Mouse (Mus musculus): ENCODE results near the gene Usp20. TPM values are rescaled to one million over a fixed set of nuclear protein-coding genes. Genes with fewer than 3 reads are reported as not detected.

The Usp20 gene
- polyA plus RNA-seq, 1 experiment from 2014 or later = 43.0 TPM

- H3K36me3 ChIP-seq = peaks cover 49% of the 10 kb centered on the region
- no peaks in the 10 kb centered on the region for H3K27me3 ChIP-seq (replicated peaks)
- 95% methylated on average over 11 of the region's 11 CpGs for WGBS
These were observed 71.8 kb downstream of the Usp20 start for GRCm38 (mm10) chr2:31053851-31054340.

GRCm38 (mm10) chr2:31056070-31056469 lies 74.0 kb downstream of the Usp20 start:
- Histone ChIP-seq H3K27ac (no peak overlapping the region), H3K4me3 (no peak overlapping the region), H3K9ac (no peak overlapping the region), H3K4me2 (replicated peaks) (no peak overlapping the region), H3K9me3 (no peaks in the 10 kb centered on the region), H3K27me3 (replicated peaks) (no peaks in the 10 kb centered on the region), H3K36me3 (peaks cover 49% of the 10 kb centered on the region), H3K4me1 (no peaks in the 10 kb centered on the region)
- WGBS = 99% methylated on average over 3 of the region's 3 CpGs
- ATAC-seq (ENCODE audit: low FRiP score, low read depth) = no peak

More at GRCm38 (mm10) chr2:31053851-31054340, 71.8 kb downstream of the Usp20 start:
- no peak overlapping the region for H3K4me3 ChIP-seq
- no peaks in the 10 kb centered on the region for H3K4me1 ChIP-seq
- no peak overlapping the region for H3K4me2 ChIP-seq (replicated peaks)
- no peaks in the 10 kb centered on the region for H3K9me3 ChIP-seq
- no peak for ATAC-seq (ENCODE audit: low FRiP score, low read depth)
- no peak overlapping the region for H3K9ac ChIP-seq
- H3K27ac ChIP-seq = no peak overlapping the region

DNA sequence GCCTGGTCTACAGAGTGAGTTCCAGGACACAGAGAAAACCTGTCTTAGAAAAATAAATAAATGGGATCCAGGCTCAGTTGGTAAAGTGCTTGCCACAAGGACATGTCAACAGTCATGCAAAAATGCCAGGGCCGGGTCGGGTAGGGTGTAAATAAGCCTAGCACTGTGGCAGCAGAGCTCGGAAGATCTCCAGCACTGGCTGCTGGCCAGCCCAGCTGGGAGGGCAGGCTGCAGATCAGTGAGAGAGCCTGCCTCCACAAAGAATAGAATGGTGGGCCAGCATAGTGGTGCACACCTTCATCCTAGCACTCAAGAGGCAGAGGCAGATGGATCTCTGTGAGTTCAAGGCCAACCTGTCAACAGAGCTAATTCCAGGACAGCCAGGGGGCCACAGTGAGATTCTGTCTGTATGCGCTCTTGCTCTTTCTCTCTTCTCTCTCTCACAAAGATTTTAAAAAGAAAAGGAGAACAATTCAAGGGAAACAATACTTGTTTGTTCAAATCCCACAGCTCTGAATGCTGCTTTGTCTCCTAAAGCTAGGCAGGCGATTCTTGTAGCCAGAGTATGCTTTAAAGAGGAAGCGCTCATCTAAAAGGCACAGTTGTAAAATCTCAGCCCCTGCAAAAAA lies 75.6 kb downstream of the Usp20 start:
- H3K36me3 ChIP-seq = peaks cover 34% of the 10 kb centered on the region

GRCm38 (mm10) chr2:31058443-31058842 lies 76.4 kb downstream of the Usp20 start:
- Histone ChIP-seq H3K4me2 (replicated peaks) (no peak overlapping the region), H3K36me3 (peaks cover 28% of the 10 kb centered on the region)
- WGBS = 93% methylated on average over 4 of the region's 4 CpGs

More for the DNA sequence above, 75.6 kb downstream of the Usp20 start:
- no peak overlapping the region for H3K27ac ChIP-seq
- WGBS = 67% methylated on average over 6 of the region's 6 CpGs
- no peaks in the 10 kb centered on the region for H3K4me1 ChIP-seq
- no peak for ATAC-seq (ENCODE audit: low FRiP score, low read depth)
- H3K4me3 ChIP-seq = no peak overlapping the region
- H3K4me2 ChIP-seq (replicated peaks) = no peak overlapping the region
- H3K27me3 ChIP-seq (replicated peaks) = no peaks in the 10 kb centered on the region
- no peak overlapping the region for H3K9ac ChIP-seq
- no peaks in the 10 kb centered on the region for H3K9me3 ChIP-seq

DNA sequence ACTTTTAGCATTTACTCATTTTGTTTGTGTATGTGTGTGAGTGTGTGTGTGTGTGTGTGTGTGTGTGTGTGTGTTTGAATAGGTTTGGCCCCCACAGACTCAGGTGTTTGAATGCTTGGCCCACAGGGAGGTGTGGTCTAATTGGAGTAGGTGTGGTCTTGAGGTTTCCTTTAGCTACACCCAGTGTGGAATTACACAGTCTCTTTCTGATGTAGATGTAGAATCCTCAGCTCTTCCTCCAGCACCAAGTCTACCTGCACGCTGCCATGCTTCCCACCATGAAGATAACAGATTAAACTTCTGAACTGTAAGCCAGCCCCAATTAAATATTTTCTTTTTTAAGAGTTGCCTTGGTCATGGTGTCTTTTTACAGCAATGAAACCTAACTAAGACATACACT lies 78.2 kb downstream of the Usp20 start:
- H3K9me3 ChIP-seq = no peaks in the 10 kb centered on the region
- no peak overlapping the region for H3K4me3 ChIP-seq
- H3K36me3 ChIP-seq = peaks cover 14% of the 10 kb centered on the region
- no peak for ATAC-seq (ENCODE audit: low FRiP score, low read depth)
- H3K9ac ChIP-seq = no peak overlapping the region
- no peaks in the 10 kb centered on the region for H3K4me1 ChIP-seq
- H3K27me3 ChIP-seq (replicated peaks) = no peaks in the 10 kb centered on the region
- H3K27ac ChIP-seq = no peak overlapping the region
- H3K4me2 ChIP-seq (replicated peaks) = no peak overlapping the region
- WGBS = 90% methylated on average over 1 of the region's 1 CpGs

More at GRCm38 (mm10) chr2:31058443-31058842, 76.4 kb downstream of the Usp20 start:
- no peaks in the 10 kb centered on the region for H3K27me3 ChIP-seq (replicated peaks)
- no peak overlapping the region for H3K27ac ChIP-seq
- no peak overlapping the region for H3K4me3 ChIP-seq
- no peak overlapping the region for H3K9ac ChIP-seq
- no peak for ATAC-seq (ENCODE audit: low FRiP score, low read depth)
- no peaks in the 10 kb centered on the region for H3K9me3 ChIP-seq
- no peaks in the 10 kb centered on the region for H3K4me1 ChIP-seq

GRCm38 (mm10) chr2:31060787-31061730 lies 79.0 kb downstream of the Usp20 start:
- peaks cover 6% of the 10 kb centered on the region for H3K36me3 ChIP-seq

DNA sequence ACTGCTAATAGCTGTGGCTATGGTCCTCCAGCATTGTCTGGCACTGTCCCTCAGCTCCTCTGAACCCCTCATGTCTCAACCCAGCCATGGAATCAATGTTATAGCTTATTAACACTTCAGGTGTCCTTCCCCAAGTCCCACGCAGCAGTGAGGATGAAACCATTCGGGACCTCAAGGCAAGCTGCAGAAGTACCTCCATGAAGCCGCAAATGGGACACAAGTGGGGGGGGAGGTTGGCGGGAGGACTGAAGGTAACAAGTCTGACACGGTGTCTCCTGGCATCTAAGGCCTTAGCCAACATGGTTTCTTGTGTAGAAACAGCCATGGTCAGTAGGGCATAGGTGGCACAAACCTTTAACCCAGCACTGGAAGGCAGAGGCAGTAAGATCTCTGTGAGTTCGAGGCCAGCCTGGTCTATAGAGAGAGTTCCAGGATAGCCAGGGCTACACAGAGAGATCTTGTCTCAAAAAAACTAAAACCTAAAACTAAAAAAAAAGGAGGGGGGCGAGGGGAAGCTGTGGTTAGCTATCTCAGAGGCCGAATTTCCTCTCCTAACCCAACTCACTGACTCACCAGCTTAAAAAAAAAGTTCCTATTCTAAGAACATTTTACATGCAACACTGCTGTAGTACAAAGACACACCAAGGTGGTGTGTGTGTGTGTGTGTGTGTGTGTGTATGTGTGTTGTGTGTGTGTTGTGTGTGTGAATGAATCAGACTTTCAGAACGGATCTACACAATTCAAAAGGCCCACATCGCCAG lies 80.0 kb downstream of the Usp20 start:
- 91% methylated on average over 10 of the region's 10 CpGs for WGBS

More at GRCm38 (mm10) chr2:31060787-31061730, 79.0 kb downstream of the Usp20 start:
- ATAC-seq (ENCODE audit: low FRiP score, low read depth) = no peak
- Histone ChIP-seq H3K4me3 (no peak overlapping the region), H3K9ac (no peak overlapping the region), H3K27me3 (replicated peaks) (no peaks in the 10 kb centered on the region), H3K4me2 (replicated peaks) (no peak overlapping the region), H3K27ac (no peak overlapping the region), H3K9me3 (no peaks in the 10 kb centered on the region), H3K4me1 (no peaks in the 10 kb centered on the region)
- 85% methylated on average over 28 of the region's 28 CpGs for WGBS

GRCm38 (mm10) chr2:31066019-31066789 lies 84.1 kb downstream of the Usp20 start:
- 86% methylated on average over 11 of the region's 11 CpGs for WGBS

More for the DNA sequence above, 80.0 kb downstream of the Usp20 start:
- Histone ChIP-seq H3K27ac (no peak overlapping the region), H3K4me1 (peaks cover 3% of the 10 kb centered on the region), H3K4me3 (no peak overlapping the region), H3K9me3 (no peaks in the 10 kb centered on the region), H3K36me3 (no peaks in the 10 kb centered on the region; the same call in 1 of the 2 replicates), H3K4me2 (replicated peaks) (no peak overlapping the region), H3K27me3 (replicated peaks) (no peaks in the 10 kb centered on the region), H3K9ac (no peak overlapping the region)
- ATAC-seq (ENCODE audit: low FRiP score, low read depth) = no peak

DNA sequence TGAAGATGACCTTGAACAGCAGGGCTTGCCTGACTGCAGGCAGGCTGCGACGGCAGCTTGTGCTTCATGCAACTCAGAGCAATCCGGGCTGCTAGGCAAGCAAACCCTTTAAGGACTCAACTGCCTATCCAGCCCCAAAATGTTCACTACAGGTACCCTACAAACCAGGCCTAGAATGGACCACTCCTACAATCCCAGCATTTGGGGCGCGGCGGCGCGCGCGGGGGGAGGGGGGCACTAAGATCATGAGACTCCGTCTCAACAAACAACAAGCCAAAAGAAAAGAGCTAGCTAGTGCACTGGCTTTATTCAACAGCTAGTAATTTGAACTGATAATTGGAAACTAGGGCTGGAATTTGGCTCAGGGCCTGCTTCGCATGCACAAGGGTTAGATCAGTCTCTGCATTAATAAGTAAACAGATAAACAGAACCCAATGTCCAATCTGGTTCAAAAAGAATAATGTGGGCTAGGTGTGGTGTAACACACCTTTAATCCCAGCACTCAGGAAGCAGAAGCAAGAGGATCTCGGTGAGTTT lies 85.0 kb downstream of the Usp20 start:
- Histone ChIP-seq H3K36me3 (no peaks in the 10 kb centered on the region), H3K4me3 (no peak overlapping the region), H3K9ac (no peak overlapping the region), H3K4me2 (replicated peaks) (no peak overlapping the region), H3K27me3 (replicated peaks) (no peaks in the 10 kb centered on the region), H3K4me1 (peaks cover 22% of the 10 kb centered on the region), H3K27ac (no peak overlapping the region), H3K9me3 (no peaks in the 10 kb centered on the region)
- WGBS = 82% methylated on average over 13 of the region's 13 CpGs
- ATAC-seq (ENCODE audit: low FRiP score, low read depth) = no peak

More at GRCm38 (mm10) chr2:31066019-31066789, 84.1 kb downstream of the Usp20 start:
- no peaks in the 10 kb centered on the region for H3K9me3 ChIP-seq
- H3K36me3 ChIP-seq = no peaks in the 10 kb centered on the region
- peaks cover 22% of the 10 kb centered on the region for H3K4me1 ChIP-seq
- H3K27ac ChIP-seq = no peak overlapping the region
- no peak overlapping the region for H3K4me3 ChIP-seq
- no peak overlapping the region for H3K9ac ChIP-seq
- no peak for ATAC-seq (ENCODE audit: low FRiP score, low read depth)
- no peaks in the 10 kb centered on the region for H3K27me3 ChIP-seq (replicated peaks)
- no peak overlapping the region for H3K4me2 ChIP-seq (replicated peaks)

GRCm38 (mm10) chr2:31067696-31068245 lies 85.7 kb downstream of the Usp20 start:
- Histone ChIP-seq H3K4me3 (no peak overlapping the region), H3K9me3 (no peaks in the 10 kb centered on the region), H3K9ac (no peak overlapping the region), H3K27me3 (replicated peaks) (no peaks in the 10 kb centered on the region), H3K36me3 (peaks cover 5% of the 10 kb centered on the region; the same call in 1 of the 2 replicates), H3K27ac (peak overlapping the region; percentile 43), H3K4me2 (replicated peaks) (peak overlapping the region; percentile 0; the same call in 1 of the 2 replicates), H3K4me1 (peaks cover 22% of the 10 kb centered on the region)
- 31% methylated on average over 7 of the region's 7 CpGs for WGBS
- ATAC-seq (ENCODE audit: low FRiP score, low read depth) = peak; percentile 44; the same call in 1 of the 2 replicates

Data from neural tube, embryonic 12.5 days (tissue).